Mouse (Mus musculus): ENCODE results near the gene Rasl10b. TPM values are rescaled to one million over a fixed set of nuclear protein-coding genes. Genes with fewer than 3 reads are reported as not detected.
A peak's percentile ranks its signal among the peaks of the same experiment; 100 is the strongest.

Rasl10b gene
- polyA plus RNA-seq (2011; ENCODE audit: insufficient read depth, insufficient read length, low read depth, missing spikeins) = 1.1 and 1.6 TPM in 2 replicates

DNA sequence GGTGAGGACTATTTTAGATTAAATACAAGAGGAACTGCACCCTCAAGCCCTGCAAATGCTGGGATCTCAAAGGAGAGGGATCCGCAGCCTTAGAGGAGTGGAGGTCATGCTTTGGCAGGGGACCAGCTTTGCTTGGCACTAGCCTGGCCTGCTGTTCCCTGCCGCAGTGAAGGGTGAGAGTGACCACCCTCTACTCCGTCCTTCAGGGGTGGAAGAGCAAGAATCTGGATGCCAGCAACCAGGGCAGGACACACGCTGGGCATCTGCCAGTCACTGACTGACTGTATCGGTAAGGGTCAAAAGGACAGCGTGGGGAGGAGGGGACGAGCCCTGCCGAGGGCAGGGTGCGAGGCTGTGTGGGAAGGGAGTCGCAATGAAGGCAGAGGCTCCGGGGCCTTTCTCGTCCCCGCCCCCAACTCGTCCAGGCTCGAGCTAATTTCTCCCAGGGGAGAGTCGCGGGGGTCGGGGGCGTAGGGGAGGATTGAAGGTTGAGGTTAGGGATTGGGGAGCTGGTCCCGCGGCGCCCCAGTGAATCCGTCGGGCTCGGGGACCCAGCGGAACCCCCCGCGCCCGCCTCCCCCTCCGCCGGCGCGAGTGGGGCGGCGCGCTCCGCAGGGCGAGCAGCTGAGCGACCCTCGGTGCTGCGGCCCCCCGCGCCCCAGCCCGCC, at the start of gene Rasl10b:
Gene Rasl10b (plus strand): TSS at position 51 of the 668 bp plus-strand sequence.
- TF ChIP-seq POLR2A (IDR thresholded peaks at IDR 0.05; ENCODE audit: insufficient read depth, low read length) (no peak), EP300 (IDR thresholded peaks at IDR 0.05; ENCODE audit: insufficient read depth, low read depth, low read length) (0 out of 2 replicates have a peak, but pooled peaks have one; percentile 26), CTCF (IDR thresholded peaks at IDR 0.05; ENCODE audit: low read depth, low read length) (no peak)
- Histone ChIP-seq H3K9ac (ENCODE audit: low read depth, poor library complexity, severe bottlenecking) (peak within 1 kb of the TSS; percentile 89), H3K27me3 (ENCODE audit: control insufficient read depth, insufficient read depth, low read length, poor library complexity, severe bottlenecking) (peaks cover 7% of the 10 kb centered on the region), H3K36me3 (ENCODE audit: control insufficient read depth, insufficient read depth, low read length, poor library complexity, severe bottlenecking) (no peaks in the 10 kb centered on the region), H3K4me3 (ENCODE audit: low read depth, low read length) (peak within 1 kb of the TSS; percentile 68), H3K27ac (ENCODE audit: insufficient read depth, low read length) (no peak within 1 kb of the TSS), H3K4me1 (ENCODE audit: control insufficient read depth, insufficient read depth, low read length) (no peaks in the 10 kb centered on the region), H3K9me3 (replicated peaks; ENCODE audit: control insufficient read depth, insufficient read depth, low read length, poor library complexity, severe bottlenecking) (no peaks in the 10 kb centered on the region)

DNA sequence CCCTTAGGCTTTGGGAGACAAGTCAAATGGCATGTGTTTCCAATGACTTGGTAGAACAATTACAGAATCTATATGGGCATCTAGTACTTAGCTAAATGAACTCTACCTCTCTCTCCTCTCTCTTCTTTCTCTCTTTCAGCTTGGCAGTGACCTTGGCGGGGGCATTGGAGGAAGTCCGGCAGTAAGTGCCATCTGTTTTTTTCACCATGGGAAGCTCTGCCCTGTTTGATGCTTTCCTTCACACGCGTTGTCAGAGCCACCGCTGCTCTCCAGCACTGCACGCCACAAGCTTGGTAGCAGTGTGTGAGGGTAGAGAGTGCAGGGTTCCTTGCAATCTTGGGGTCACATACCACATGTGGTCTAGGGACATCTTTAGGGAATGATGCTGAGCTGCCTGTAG, 44.3 kb upstream of the Rasl10b start:
- H3K4me1 ChIP-seq (ENCODE audit: control insufficient read depth, insufficient read depth, low read length) = no peaks in the 10 kb centered on the region
- H3K9ac ChIP-seq (ENCODE audit: low read depth, poor library complexity, severe bottlenecking) = no peak overlapping the region
- H3K36me3 ChIP-seq (ENCODE audit: control insufficient read depth, insufficient read depth, low read length, poor library complexity, severe bottlenecking) = peaks cover 26% of the 10 kb centered on the region
- H3K9me3 ChIP-seq (replicated peaks; ENCODE audit: control insufficient read depth, insufficient read depth, low read length, poor library complexity, severe bottlenecking) = no peaks in the 10 kb centered on the region
- no peak overlapping the region for H3K4me3 ChIP-seq (ENCODE audit: low read depth, low read length)
- no peaks in the 10 kb centered on the region for H3K27me3 ChIP-seq (ENCODE audit: control insufficient read depth, insufficient read depth, low read length, poor library complexity, severe bottlenecking)
- H3K27ac ChIP-seq (ENCODE audit: insufficient read depth, low read length) = no peak overlapping the region
- TF ChIP-seq EP300 (IDR thresholded peaks at IDR 0.05; ENCODE audit: insufficient read depth, low read depth, low read length) = no peak
- TF ChIP-seq POLR2A (IDR thresholded peaks at IDR 0.05; ENCODE audit: insufficient read depth, low read length) = no peak
- TF ChIP-seq CTCF (IDR thresholded peaks at IDR 0.05; ENCODE audit: low read depth, low read length) = no peak

DNA sequence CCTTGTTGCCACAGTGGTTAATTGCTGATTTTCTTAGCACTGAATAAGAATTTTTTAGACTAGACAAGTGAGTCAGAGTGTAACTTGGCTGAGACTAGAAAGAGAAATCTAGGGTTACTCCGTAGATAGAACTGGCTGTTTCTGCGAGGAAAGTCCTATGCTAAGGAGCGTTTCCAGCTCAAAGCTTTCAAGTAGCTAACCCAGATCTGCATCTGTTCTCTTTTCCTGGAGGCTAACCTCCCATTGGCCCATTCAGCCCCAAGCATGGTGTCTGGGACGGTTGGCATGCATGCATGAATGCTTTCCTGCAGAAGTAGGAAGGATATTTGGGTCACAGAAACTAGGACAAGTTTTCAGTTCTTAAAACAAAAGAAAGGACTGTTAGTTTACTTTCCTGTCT, 37.7 kb upstream of the Rasl10b start:
- H3K9me3 ChIP-seq (replicated peaks; ENCODE audit: control insufficient read depth, insufficient read depth, low read length, poor library complexity, severe bottlenecking) = no peaks in the 10 kb centered on the region
- no peak for TF ChIP-seq POLR2A (IDR thresholded peaks at IDR 0.05; ENCODE audit: insufficient read depth, low read length)
- no peak for TF ChIP-seq EP300 (IDR thresholded peaks at IDR 0.05; ENCODE audit: insufficient read depth, low read depth, low read length)
- no peak for TF ChIP-seq CTCF (IDR thresholded peaks at IDR 0.05; ENCODE audit: low read depth, low read length)
- H3K27ac ChIP-seq (ENCODE audit: insufficient read depth, low read length) = no peak overlapping the region
- peaks cover 30% of the 10 kb centered on the region for H3K36me3 ChIP-seq (ENCODE audit: control insufficient read depth, insufficient read depth, low read length, poor library complexity, severe bottlenecking)
- H3K4me1 ChIP-seq (ENCODE audit: control insufficient read depth, insufficient read depth, low read length) = no peaks in the 10 kb centered on the region
- no peak overlapping the region for H3K9ac ChIP-seq (ENCODE audit: low read depth, poor library complexity, severe bottlenecking)
- no peak overlapping the region for H3K4me3 ChIP-seq (ENCODE audit: low read depth, low read length)
- no peaks in the 10 kb centered on the region for H3K27me3 ChIP-seq (ENCODE audit: control insufficient read depth, insufficient read depth, low read length, poor library complexity, severe bottlenecking)

DNA sequence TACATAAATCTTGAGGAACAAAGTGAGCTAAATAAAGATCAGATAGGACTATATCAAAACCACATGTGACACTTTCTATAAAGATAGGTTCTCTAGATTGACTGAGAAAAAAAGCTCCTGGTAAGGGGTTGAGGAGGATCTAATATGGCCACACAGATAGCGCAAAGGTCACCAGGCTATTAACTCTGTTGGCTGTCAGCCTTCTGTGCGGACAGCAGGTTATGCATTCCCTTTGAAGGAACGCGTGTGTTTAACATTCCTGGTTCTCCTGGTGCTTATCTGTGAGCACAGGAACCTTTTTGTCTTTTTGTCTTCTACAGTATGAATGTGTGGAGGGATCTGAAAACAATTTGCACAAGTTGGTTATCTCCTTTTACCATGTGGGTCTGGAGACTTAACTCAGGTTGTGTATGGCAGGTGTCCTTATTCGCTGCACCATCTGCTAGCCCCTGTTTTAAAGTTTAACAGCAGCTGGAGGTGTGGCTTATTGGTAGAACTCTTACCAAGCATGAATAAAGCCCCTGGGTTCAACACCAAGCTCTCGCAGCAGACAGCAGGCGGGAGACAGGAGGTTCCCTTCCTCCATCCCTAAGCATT, 29.1 kb upstream of the Rasl10b start:
- Histone ChIP-seq H3K27me3 (ENCODE audit: control insufficient read depth, insufficient read depth, low read length, poor library complexity, severe bottlenecking) (no peaks in the 10 kb centered on the region), H3K9ac (ENCODE audit: low read depth, poor library complexity, severe bottlenecking) (no peak overlapping the region), H3K9me3 (replicated peaks; ENCODE audit: control insufficient read depth, insufficient read depth, low read length, poor library complexity, severe bottlenecking) (0 out of 2 replicates have a peak, but pooled peaks cover 3% of the 10 kb centered on the region), H3K36me3 (ENCODE audit: control insufficient read depth, insufficient read depth, low read length, poor library complexity, severe bottlenecking) (peaks cover 2% of the 10 kb centered on the region), H3K27ac (ENCODE audit: insufficient read depth, low read length) (no peak overlapping the region), H3K4me3 (ENCODE audit: low read depth, low read length) (no peak overlapping the region), H3K4me1 (ENCODE audit: control insufficient read depth, insufficient read depth, low read length) (no peaks in the 10 kb centered on the region)
- TF ChIP-seq EP300 (IDR thresholded peaks at IDR 0.05; ENCODE audit: insufficient read depth, low read depth, low read length) = no peak
- TF ChIP-seq POLR2A (IDR thresholded peaks at IDR 0.05; ENCODE audit: insufficient read depth, low read length) = no peak
- no peak for TF ChIP-seq CTCF (IDR thresholded peaks at IDR 0.05; ENCODE audit: low read depth, low read length)

DNA sequence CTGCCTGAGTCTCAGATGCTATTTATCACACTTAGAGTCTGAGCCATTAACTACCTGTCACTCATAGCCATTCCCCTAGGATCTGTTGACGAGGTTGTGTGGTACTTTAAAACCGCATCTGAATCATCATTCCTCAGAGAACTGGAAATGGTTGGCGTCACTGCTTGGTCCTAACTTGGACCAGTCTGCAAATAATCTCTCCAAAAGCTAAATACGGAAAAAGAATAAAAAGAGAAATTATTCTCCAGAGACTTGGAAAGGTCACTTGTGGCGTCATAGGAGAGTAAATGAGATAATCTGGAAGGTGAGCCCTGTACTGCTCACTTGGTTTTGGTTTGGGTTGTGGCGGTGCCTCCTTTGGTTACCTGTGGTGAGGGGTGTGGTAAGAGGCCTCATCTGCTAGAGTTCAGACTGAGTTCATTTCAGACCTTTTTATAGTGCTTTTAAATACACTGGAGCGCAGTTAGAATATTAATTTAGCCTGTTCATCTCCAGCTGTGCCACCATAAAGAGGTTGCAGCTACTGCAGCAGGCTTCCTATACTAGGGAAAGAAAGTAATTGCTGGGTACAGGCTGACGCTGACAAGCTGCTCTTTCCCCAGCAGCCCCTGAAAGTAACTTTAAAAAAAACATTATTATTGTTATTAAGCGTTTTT, 25.9 kb upstream of the Rasl10b start:
- H3K4me1 ChIP-seq (ENCODE audit: control insufficient read depth, insufficient read depth, low read length) = no peaks in the 10 kb centered on the region
- TF ChIP-seq POLR2A (IDR thresholded peaks at IDR 0.05; ENCODE audit: insufficient read depth, low read length) (no peak), CTCF (IDR thresholded peaks at IDR 0.05; ENCODE audit: low read depth, low read length) (no peak), EP300 (IDR thresholded peaks at IDR 0.05; ENCODE audit: insufficient read depth, low read depth, low read length) (no peak)
- no peak overlapping the region for H3K9ac ChIP-seq (ENCODE audit: low read depth, poor library complexity, severe bottlenecking)
- no peak overlapping the region for H3K4me3 ChIP-seq (ENCODE audit: low read depth, low read length)
- H3K27me3 ChIP-seq (ENCODE audit: control insufficient read depth, insufficient read depth, low read length, poor library complexity, severe bottlenecking) = no peaks in the 10 kb centered on the region
- 0 out of 2 replicates have a peak, but pooled peaks cover 3% of the 10 kb centered on the region for H3K9me3 ChIP-seq (replicated peaks; ENCODE audit: control insufficient read depth, insufficient read depth, low read length, poor library complexity, severe bottlenecking)
- H3K36me3 ChIP-seq (ENCODE audit: control insufficient read depth, insufficient read depth, low read length, poor library complexity, severe bottlenecking) = no peaks in the 10 kb centered on the region; the same call in none of the 2 replicates
- H3K27ac ChIP-seq (ENCODE audit: insufficient read depth, low read length) = no peak overlapping the region

All from ES-Bruce4 (cell line).